Mouse (Mus musculus): ENCODE data around the gene Tbcb.
"Not testable (repeated sequence)": the region's sequence is repeated elsewhere in the genome, so short reads cannot be mapped to it uniquely, and the experiment has no call there.

Gene Tbcb

GRCm38 (mm10) chr7:30222205-30222604 is 9.9 kb downstream of the Tbcb start:
- DNase-seq (ENCODE audit: low read depth, low spot score), result no peak

- no peak for DNase-seq (ENCODE audit: low read depth, low spot score)
Observed at GRCm38 (mm10) chr7:30221433-30221832, 10.6 kb downstream of the Tbcb start.

DNA sequence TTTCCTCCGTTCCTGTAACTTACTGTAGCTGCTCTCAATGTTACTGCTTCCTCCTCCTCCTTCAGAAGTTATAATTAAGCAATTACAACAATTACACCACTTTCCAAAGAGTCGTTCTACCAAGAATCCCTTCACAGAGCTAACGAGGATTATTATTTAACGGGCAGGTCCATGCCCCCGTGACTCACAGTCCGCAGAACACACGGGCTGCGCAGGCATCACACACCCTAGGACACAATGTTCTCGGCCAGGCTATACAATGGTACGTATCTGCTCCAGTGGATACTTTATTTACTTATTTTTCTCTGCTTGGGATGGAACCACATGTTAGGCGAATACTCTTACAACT is 12.1 kb downstream of the Tbcb start:
- DNase-seq (ENCODE audit: low read depth, low spot score), result no peak

DNA sequence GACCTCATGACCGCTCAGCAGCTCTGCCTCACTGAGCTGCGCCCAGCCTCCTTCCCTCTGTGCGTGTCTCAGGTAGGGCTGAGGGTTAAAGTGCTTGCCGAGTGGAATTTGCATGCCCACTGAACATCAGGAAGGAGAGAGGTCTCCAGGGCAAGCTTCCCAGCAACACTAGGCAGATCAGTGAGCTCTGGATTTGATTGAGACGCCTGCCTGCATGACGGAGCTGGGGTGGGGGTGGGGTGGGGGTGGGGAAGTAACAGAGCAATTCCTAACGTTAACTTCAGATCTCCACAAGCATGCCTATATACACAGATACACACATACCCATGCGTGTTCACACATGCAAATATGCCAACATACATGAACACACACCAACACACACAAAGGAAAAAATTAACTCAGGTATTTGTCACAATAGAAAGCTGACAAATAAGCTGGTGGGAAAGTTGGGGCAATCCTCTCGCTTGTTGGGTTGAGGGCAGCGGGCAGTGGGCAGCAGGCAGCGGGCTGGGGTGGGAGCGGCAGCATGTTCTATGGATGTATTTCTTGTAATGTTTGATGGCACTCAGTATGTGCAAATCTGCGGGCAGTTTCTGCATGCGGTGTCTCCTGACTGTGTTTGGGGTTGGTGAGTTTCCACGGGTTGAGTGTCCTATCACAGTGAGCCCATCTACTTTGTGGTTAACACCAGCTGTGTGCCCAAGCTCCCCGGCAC is 12.6 kb downstream of the Tbcb start:
- peak; percentile 71 for DNase-seq (ENCODE audit: low read depth, low spot score)

DNA sequence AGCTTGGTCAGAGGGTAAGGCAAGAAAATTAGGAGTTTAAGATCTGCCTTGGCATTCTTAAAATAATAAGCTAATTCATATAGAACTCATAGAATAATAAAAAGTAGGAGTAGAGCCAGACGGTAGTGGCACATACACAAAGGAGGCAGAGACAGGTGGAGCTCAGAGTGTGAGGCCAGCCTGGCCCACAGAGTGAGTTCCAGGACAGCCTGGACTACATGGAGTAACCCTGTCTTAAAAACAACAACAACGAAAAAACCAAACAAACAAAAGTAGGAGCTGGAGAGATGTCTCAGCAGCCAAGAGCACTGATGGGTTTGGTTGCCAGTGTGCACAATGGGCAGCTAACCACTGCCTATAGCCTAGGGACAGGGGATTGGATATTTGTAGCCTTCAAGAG is 14.8 kb downstream of the Tbcb start:
- no peak for DNase-seq (ENCODE audit: low read depth, low spot score)

GRCm38 (mm10) chr7:30216723-30217151 is 15.3 kb downstream of the Tbcb start:
- peak; percentile 92 for DNase-seq (ENCODE audit: low read depth, low spot score)

- no peak for DNase-seq (ENCODE audit: low read depth, low spot score)
Observed at GRCm38 (mm10) chr7:30215875-30216274, 16.2 kb downstream of the Tbcb start.

DNA sequence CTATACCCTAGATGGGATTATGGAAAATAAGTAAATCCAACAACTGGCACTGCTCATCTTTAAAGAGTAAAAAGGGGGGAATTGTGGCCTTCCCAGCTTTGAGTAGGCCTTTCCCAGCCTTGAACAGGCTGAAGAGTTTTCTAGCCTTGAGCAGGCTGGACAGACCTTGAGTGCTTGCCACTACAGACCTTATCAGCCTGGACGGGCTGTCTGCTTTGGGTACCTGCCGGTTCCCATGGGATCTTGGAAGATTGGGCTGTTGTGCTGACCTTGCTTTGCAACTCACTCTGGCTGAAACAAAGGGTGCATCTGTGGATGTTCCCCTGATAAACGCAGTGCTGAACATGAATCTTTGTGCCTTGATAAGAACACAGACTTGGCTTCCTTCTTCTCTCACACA is 18.2 kb downstream of the Tbcb start:
- DNase-seq (ENCODE audit: low read depth, low spot score), result no peak

DNA sequence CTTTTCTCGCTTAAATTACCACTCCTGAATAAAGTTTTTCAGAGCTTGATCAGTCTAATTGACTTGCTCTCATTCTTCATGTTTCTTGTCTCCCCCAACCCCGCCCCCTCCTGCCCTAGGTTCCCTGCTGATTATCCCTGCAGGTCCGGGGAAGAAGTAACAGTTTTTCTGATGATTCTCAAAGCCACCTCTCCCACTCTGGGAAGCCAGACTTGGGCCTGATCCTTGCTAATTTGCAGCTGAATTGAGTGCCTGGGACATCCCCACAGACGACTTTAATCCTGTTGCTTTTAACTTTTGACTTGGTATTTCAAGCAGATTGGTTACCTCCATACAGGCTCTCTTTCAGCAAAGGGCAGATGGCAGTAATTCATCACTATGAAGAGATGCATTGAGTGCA is 21.0 kb downstream of the Tbcb start:
- DNase-seq (ENCODE audit: low read depth, low spot score), result no peak

DNA sequence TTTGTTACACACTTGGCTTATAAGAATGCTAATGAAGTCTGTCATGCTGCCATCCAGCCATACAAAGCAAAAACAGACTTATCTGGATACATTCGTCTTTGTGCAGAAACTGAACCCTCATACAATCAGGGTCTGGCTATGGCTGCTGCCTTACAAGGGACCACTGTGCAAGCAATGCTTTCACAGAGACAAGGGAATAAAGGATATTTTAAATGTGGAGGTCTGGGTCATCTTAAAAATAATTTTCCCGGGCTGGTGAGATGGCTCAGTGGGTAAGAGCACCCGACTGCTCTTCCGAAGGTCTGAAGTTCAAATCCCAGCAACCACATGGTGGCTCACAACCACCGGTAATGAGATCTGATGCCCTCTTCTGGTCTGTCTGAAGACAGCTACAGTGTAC is 25.7 kb downstream of the Tbcb start:
- not testable (repeated sequence) for DNase-seq (ENCODE audit: low read depth, low spot score)

- peak; percentile 65 for DNase-seq (ENCODE audit: low read depth, low spot score)
Observed at GRCm38 (mm10) chr7:30205383-30205782, 26.7 kb downstream of the Tbcb start.

DNA sequence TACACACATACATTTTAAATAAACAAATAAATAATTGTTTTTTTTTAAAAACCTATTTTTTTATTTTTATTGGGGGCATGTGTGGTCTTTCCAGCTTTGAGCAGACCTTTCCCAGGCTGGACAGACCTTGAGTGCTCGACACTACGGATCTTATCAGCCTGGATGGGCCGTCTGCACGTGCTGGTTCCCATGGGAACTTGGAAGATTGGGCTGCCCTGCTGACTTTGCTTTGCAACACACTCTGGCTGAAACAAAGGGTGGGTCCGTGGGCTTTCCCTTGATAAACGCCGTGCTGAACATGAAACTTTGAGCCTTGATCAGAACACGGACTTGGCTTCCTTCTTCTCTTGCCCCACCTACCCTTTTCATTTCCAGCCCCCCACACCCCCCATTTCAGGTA is 27.7 kb downstream of the Tbcb start:
- DNase-seq (ENCODE audit: low read depth, low spot score), result no peak

DNA sequence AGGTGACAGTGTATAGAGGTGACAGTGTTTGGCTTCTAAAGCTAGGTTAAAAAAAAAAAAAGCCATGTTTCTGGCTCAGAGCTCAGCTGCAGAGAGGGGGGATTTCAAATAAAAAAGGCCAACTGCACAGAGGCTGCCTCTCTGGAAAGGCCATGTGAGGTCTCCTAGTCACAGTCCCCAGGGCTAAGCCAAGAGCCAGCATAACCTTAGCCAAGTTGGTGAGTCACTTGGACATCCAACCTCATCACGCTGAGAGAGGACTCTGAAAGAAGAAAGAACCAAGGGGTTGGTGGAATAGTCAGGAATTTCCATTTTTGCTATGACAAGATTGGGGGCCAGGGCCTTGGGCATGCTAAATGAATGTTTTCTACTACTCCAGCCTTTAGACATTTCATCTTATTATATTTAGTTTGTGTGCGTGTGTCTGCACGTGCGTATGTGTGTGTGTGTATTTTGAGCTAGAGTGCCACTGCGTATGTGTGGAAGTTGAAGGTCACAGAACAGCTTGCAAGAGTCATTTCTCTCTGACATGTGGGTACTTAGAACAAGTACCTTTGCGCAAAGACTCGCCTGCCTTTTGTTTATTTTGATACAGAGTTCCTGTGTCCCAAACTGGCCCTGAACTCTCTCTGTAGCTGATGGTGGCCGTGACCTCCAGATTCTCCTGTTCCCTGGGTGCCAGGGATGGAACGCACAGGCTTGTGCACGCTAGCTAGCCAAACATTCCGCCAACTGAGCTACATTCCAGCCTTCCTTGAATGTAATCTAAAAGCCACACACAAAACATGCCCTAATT is 29.0 kb downstream of the Tbcb start:
- DNase-seq (ENCODE audit: low read depth, low spot score), result no peak

- not testable (repeated sequence) for DNase-seq (ENCODE audit: low read depth, low spot score)
Observed at GRCm38 (mm10) chr7:30200661-30201060, 31.4 kb downstream of the Tbcb start.

GRCm38 (mm10) chr7:30200200-30200599 is 31.9 kb downstream of the Tbcb start:
- DNase-seq (ENCODE audit: low read depth, low spot score), result no peak

GRCm38 (mm10) chr7:30199498-30200139 is 32.5 kb downstream of the Tbcb start:
- no peak for DNase-seq (ENCODE audit: low read depth, low spot score)

DNA sequence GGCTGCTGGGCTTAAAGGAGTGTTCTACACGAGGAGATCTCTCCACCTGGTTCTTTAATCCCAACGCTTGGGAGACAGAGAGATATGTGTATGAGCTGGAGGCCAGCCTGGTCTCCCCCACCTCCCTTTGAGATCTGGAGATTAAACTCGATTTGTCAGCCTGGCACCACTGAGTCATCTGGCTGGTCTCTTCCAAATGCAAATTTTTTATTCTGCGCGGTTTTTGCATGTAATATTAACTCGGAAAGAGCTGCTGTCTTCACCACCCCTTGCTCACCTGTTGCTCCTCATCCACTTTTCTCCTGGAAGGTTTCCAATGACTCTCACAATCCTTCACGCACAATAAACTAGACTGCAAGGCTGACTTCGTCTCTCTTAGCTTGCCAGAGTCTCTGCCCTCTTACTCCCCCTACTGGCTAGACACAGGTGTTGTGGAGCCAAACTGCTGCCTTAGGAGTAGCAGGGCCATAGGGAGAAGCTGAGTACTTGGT is 33.5 kb downstream of the Tbcb start, which contains the start of gene Capns1:
Gene Capns1, minus strand, starts transcription at position 331 of the 491 bp plus-strand sequence.
- DNase-seq (ENCODE audit: low read depth, low spot score), result peak; percentile 87

GRCm38 (mm10) chr7:30197592-30198129 is 34.4 kb downstream of the Tbcb start:
- DNase-seq (ENCODE audit: low read depth, low spot score), result no peak

- DNase-seq (ENCODE audit: low read depth, low spot score), result no peak
Observed at GRCm38 (mm10) chr7:30196171-30196570, 35.9 kb downstream of the Tbcb start.

DNA sequence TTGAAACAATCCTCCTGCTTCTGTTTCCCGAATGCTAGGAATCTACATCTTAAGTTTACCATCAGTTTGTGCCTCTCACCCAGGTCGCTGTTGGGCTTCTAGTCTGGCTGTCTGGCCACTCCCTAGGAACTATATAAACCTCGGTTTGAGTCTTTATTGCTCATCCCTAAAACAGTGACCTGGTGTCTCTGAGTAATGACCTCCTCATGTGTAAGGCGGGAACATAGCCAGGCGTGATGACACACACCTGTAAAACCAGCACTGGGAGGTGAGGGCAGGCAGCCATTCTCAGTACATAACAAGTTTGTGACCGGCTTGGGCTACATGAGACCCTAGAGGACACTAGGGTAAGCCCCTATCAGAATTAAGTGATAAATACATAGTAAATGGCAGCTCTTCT is 36.6 kb downstream of the Tbcb start:
- DNase-seq (ENCODE audit: low read depth, low spot score), result no peak

- DNase-seq (ENCODE audit: low read depth, low spot score), result peak; percentile 96
Observed at GRCm38 (mm10) chr7:30194884-30195283, 37.2 kb downstream of the Tbcb start.

All from mesoderm, embryonic 11.5 days (tissue).